Mouse (Mus musculus) CH12.LX (cell line): ENCODE results near the gene Schip1. TPM values are rescaled to one million over a fixed set of nuclear protein-coding genes. Genes with fewer than 3 reads are reported as not detected.

Source experiments
- DNase-seq: peaks from one replicate; pipeline ENCODE4 v3.0.0-alpha.2; 2013; ENCODE audit errors: extremely low read depth
- H3K27ac ChIP-seq: 2 replicates; pipeline ENCODE4 v1.5.1; 2012; ENCODE audit warnings: low read depth, mild to moderate bottlenecking, control low read depth, moderate library complexity; ENCODE audit not compliant: insufficient read depth
- H3K27me3 ChIP-seq: replicated peaks from 2 replicates; pipeline ENCODE3; 2012; ENCODE audit warnings: inconsistent platforms
- H3K36me3 ChIP-seq, 2 experiments: replicated peaks in 1 of 2; 2 replicates each; pipeline versions ENCODE3 to v1.6.1; 2012; ENCODE audit warnings: inconsistent platforms in 1 of 2, low read length in 1 of 2, mild to moderate bottlenecking in 1 of 2, mixed read lengths in 1 of 2, moderate library complexity in 1 of 2; ENCODE audit not compliant: control insufficient read depth in 1 of 2, insufficient read depth in 1 of 2
- H3K4me1 ChIP-seq, 2 experiments: 2 replicates each; pipeline ENCODE4 v1.6.1; 2012; ENCODE audit warnings: inconsistent platforms in 1 of 2, moderate library complexity in 1 of 2; ENCODE audit not compliant: insufficient read depth in 2 of 2, control insufficient read depth in 1 of 2
- H3K4me2 ChIP-seq: 2 replicates; pipeline ENCODE4 v1.6.1; 2012; ENCODE audit warnings: low read depth, mild to moderate bottlenecking, control low read depth; ENCODE audit not compliant: poor library complexity, insufficient read depth, severe bottlenecking
- H3K4me3 ChIP-seq, 3 experiments: fragments of 150-350 bp in 1 of 3; sonication (generic) in 1 of 3; replicated peaks in 1 of 3; 2 replicates each; pipeline versions ENCODE3 to v1.5.1; 2011 to 2012; ENCODE audit warnings: low read depth in 2 of 3, low read length in 2 of 3, mild to moderate bottlenecking in 2 of 3, moderate library complexity in 2 of 3, control low read depth in 1 of 3, improper control_type of control experiment in 1 of 3, inconsistent platforms in 1 of 3, mixed read lengths in 1 of 3; ENCODE audit not compliant: poor library complexity in 1 of 3
- H3K79me2 ChIP-seq: replicated peaks from 2 replicates; pipeline ENCODE4 v1.6.1; 2012; ENCODE audit warnings: mild to moderate bottlenecking, moderate library complexity; ENCODE audit not compliant: control insufficient read depth, poor library complexity, insufficient read depth, severe bottlenecking; ENCODE audit errors: extremely low read depth
- H3K9ac ChIP-seq: 2 replicates; pipeline ENCODE4 v1.6.1; 2012; ENCODE audit warnings: low read depth, mild to moderate bottlenecking, control low read depth, moderate library complexity; ENCODE audit not compliant: insufficient read depth
- H3K9me3 ChIP-seq: replicated peaks from 2 replicates; pipeline ENCODE3; 2012; ENCODE audit warnings: low read length, inconsistent platforms, mixed read lengths
- CHD1 ChIP-seq: IDR thresholded peaks from 2 replicates; pipeline ENCODE4 v1.6.1; 2012; ENCODE audit warnings: low read depth, low read length, improper control_type of control experiment, inconsistent platforms
- CHD2 ChIP-seq: IDR thresholded peaks from 2 replicates; pipeline ENCODE4 v1.6.1; 2011; ENCODE audit warnings: low read length, improper control_type of control experiment
- CTCF ChIP-seq, 2 experiments: IDR thresholded peaks in 1 of 2; conservative IDR thresholded peaks in 1 of 2; 2 replicates each; pipeline ENCODE4 v1.5.1; 2011 to 2012; ENCODE audit warnings: low read depth in 2 of 2, low read length in 2 of 2, improper control_type of control experiment in 1 of 2, inconsistent platforms in 1 of 2, mild to moderate bottlenecking in 1 of 2, moderate library complexity in 1 of 2
- E2F4 ChIP-seq: IDR thresholded peaks from 2 replicates; pipeline ENCODE4 v1.6.1; 2011; ENCODE audit warnings: low read depth, low read length, improper control_type of control experiment; ENCODE audit not compliant: insufficient replicate concordance
- ELF1 ChIP-seq: IDR thresholded peaks from 2 replicates; pipeline ENCODE4 v1.6.1; 2014; ENCODE audit warnings: low read depth, mild to moderate bottlenecking, inconsistent platforms, low read length, improper control_type of control experiment
- EP300 ChIP-seq: IDR thresholded peaks from 2 replicates; pipeline ENCODE4 v1.6.1; 2011; ENCODE audit warnings: low read length, improper control_type of control experiment
- ETS1 ChIP-seq: conservative IDR thresholded peaks from 2 replicates; pipeline ENCODE4 v1.6.1; 2012; ENCODE audit warnings: low read depth, mild to moderate bottlenecking, inconsistent platforms, low read length, improper control_type of control experiment, moderate library complexity
- HCFC1 ChIP-seq: IDR thresholded peaks from 2 replicates; pipeline ENCODE4 v1.6.1; 2012; ENCODE audit warnings: low read depth, mild to moderate bottlenecking, inconsistent platforms, low read length, improper control_type of control experiment
- JUN ChIP-seq: IDR thresholded peaks from 2 replicates; pipeline ENCODE4 v1.6.1; 2011; ENCODE audit warnings: low read depth, mild to moderate bottlenecking, low read length, improper control_type of control experiment, moderate library complexity; ENCODE audit not compliant: insufficient read depth
- JUND ChIP-seq: conservative IDR thresholded peaks from 2 replicates; pipeline ENCODE4 v1.6.1; 2011; ENCODE audit warnings: low read depth, low read length, improper control_type of control experiment
- KAT2A ChIP-seq: IDR thresholded peaks from 2 replicates; pipeline ENCODE4 v1.6.1; 2012; ENCODE audit warnings: low read length, improper control_type of control experiment, inconsistent platforms; ENCODE audit not compliant: insufficient replicate concordance
- MAFK ChIP-seq: IDR thresholded peaks from 2 replicates; pipeline ENCODE4 v1.6.1; 2011; ENCODE audit warnings: low read length, improper control_type of control experiment; ENCODE audit not compliant: insufficient replicate concordance
- MAX ChIP-seq: IDR thresholded peaks from 2 replicates; pipeline ENCODE4 v1.6.1; 2011; ENCODE audit warnings: low read length, improper control_type of control experiment
- MEF2A ChIP-seq: IDR thresholded peaks from 2 replicates; pipeline ENCODE4 v1.6.1; 2014; ENCODE audit warnings: low read depth, mild to moderate bottlenecking, inconsistent platforms, low read length, improper control_type of control experiment, borderline replicate concordance
- POLR2AphosphoS2 ChIP-seq: IDR thresholded peaks from 2 replicates; pipeline ENCODE4 v1.6.1; 2011; ENCODE audit warnings: low read depth, low read length, improper control_type of control experiment
- RCOR1 ChIP-seq: conservative IDR thresholded peaks from 2 replicates; pipeline ENCODE4 v1.6.1; 2012; ENCODE audit warnings: low read depth, mild to moderate bottlenecking, inconsistent platforms, low read length, improper control_type of control experiment
- SIN3A ChIP-seq: IDR thresholded peaks from 2 replicates; pipeline ENCODE4 v1.6.1; 2012; ENCODE audit warnings: low read length, improper control_type of control experiment, inconsistent platforms
- SMC3 ChIP-seq: IDR thresholded peaks from 2 replicates; pipeline ENCODE4 v1.6.1; 2011; ENCODE audit warnings: low read depth, low read length, improper control_type of control experiment
- TCF12 ChIP-seq: IDR thresholded peaks from 2 replicates; pipeline ENCODE4 v1.6.1; 2014; ENCODE audit warnings: low read depth, mild to moderate bottlenecking, inconsistent platforms, low read length, improper control_type of control experiment
- USF1 ChIP-seq: IDR thresholded peaks from 2 replicates; pipeline ENCODE4 v1.6.1; 2014; ENCODE audit warnings: low read depth, mild to moderate bottlenecking, inconsistent platforms, low read length, improper control_type of control experiment
- USF2 ChIP-seq: conservative IDR thresholded peaks from 2 replicates; pipeline ENCODE4 v1.6.1; 2011; ENCODE audit warnings: low read depth, low read length, improper control_type of control experiment
- ZKSCAN1 ChIP-seq: IDR thresholded peaks from 2 replicates; pipeline ENCODE4 v1.6.1; 2012; ENCODE audit warnings: low read depth, inconsistent platforms, low read length, improper control_type of control experiment, borderline replicate concordance
- ZMIZ1 ChIP-seq: IDR thresholded peaks from 2 replicates; pipeline ENCODE4 v1.6.1; 2012; ENCODE audit warnings: low read depth, mild to moderate bottlenecking, inconsistent platforms, low read length, improper control_type of control experiment
- ZNF384 ChIP-seq: IDR thresholded peaks from 2 replicates; pipeline ENCODE4 v1.6.1; 2012; ENCODE audit warnings: low read depth, low read length, improper control_type of control experiment, inconsistent platforms
- dilution Hi-C: fragments of 300-500 bp; cut with MboI; formaldehyde crosslinking; loops from 2 replicates; pipeline ENCODE4 v1.14.3; 2020; ENCODE audit warnings: low sequenced_read_pairs; ENCODE audit not compliant: extremely low pct_unique_long_range_greater_than_20kb, extremely low pct_ligation_motif_present
- in situ Hi-C: fragments of 300-500 bp; cut with MboI; formaldehyde crosslinking; loops from 3 replicates; pipeline ENCODE4 v1.14.3; 2019; ENCODE audit warnings: low sequenced_read_pairs, low pct_ligation_motif_present, low pct_unique_long_range_greater_than_20kb, mixed read lengths
- polyA plus RNA-seq: library from polyadenylated mRNA; unstranded; fragments of >175 nt; gene quantifications from 2 replicates; pipeline ENCODE4 v1.2.1, GENCODE M21; 2012; ENCODE audit warnings: low read depth; ENCODE audit not compliant: insufficient read length
- total RNA-seq, 2 experiments: library from RNA; depleted of rRNA; stranded (reverse); fragments of 300-350 nt in 1 of 2; fragments of >200 nt in 1 of 2; gene quantifications; 2 replicates each; pipeline ENCODE4 v1.2.3; 2012 to 2014

The Schip1 gene
- total and polyA plus RNA-seq, 3 experiments, result 0.25 to 0.36 TPM; not detected in 1

GRCm38 (mm10) chr3:68403343-68403742 lies 338.7 kb downstream of the Schip1 start:
- no peak for TF ChIP-seq ELF1
- TF ChIP-seq RCOR1, result no peak
- no peak for TF ChIP-seq ZKSCAN1
- no peak for TF ChIP-seq USF1
- no peak for TF ChIP-seq JUND
- TF ChIP-seq CHD1, result no peak
- TF ChIP-seq CTCF (conservative IDR thresholded peaks at IDR 0.05 in 1 of 2, IDR thresholded peaks at IDR 0.05 in 1 of 2; ENCODE audit: low read depth in 2 of 2, low read length in 2 of 2), result no peak
- no peak for TF ChIP-seq E2F4
- TF ChIP-seq CHD2, result no peak
- no peak for TF ChIP-seq TCF12
- TF ChIP-seq MAX, result no peak
- TF ChIP-seq HCFC1, result no peak
- H3K27me3 ChIP-seq, result no peaks in the 10 kb centered on the region
- H3K27ac ChIP-seq, result no peak overlapping the region
- no peaks in the 10 kb centered on the region for H3K4me1 ChIP-seq
- no peaks in the 10 kb centered on the region for H3K9me3 ChIP-seq
- H3K36me3 ChIP-seq, result no peaks in the 10 kb centered on the region
- in situ Hi-C loops (no loop called here), dilution Hi-C loops (no loop called here)
- DNase-seq, result no peak
- H3K79me2 ChIP-seq, result no peaks in the 10 kb centered on the region
- H3K4me2 ChIP-seq, result no peak overlapping the region
- H3K4me3 ChIP-seq, result no peak overlapping the region
- H3K9ac ChIP-seq, result no peak overlapping the region

- TF ChIP-seq POLR2AphosphoS2, result no peak
- no peak for TF ChIP-seq SIN3A
- TF ChIP-seq ZNF384, result no peak
- TF ChIP-seq ZMIZ1, result no peak
- no peak for TF ChIP-seq CHD2
- no peak for TF ChIP-seq SMC3
- TF ChIP-seq KAT2A, result no peak
- TF ChIP-seq TCF12, result no peak
- TF ChIP-seq EP300, result no peak
- no peak for TF ChIP-seq RCOR1
- TF ChIP-seq USF2, result no peak
- TF ChIP-seq JUN, result no peak
- no peak for TF ChIP-seq MEF2A
- TF ChIP-seq ETS1, result no peak
- no peak for TF ChIP-seq HCFC1
- TF ChIP-seq MAFK, result no peak
- TF ChIP-seq ZKSCAN1, result no peak
- Histone ChIP-seq H3K27me3 (no peaks in the 10 kb centered on the region), H3K9ac (no peak overlapping the region), H3K36me3 (no peaks in the 10 kb centered on the region), H3K9me3 (no peaks in the 10 kb centered on the region), H3K4me3 (no peak overlapping the region), H3K79me2 (no peaks in the 10 kb centered on the region), H3K27ac (no peak overlapping the region), H3K4me1 (no peaks in the 10 kb centered on the region), H3K4me2 (no peak overlapping the region)
- in situ Hi-C loops, result no loop called here
- dilution Hi-C loops, result no loop called here
- no peak for DNase-seq
Observed at GRCm38 (mm10) chr3:68403783-68404217, 339.2 kb downstream of the Schip1 start.
